Mouse (Mus musculus) cerebellum, adult 9-11 months (tissue): ENCODE data around the gene Hace1.
"Not testable (repeated sequence)": the region's sequence is repeated elsewhere in the genome, so short reads cannot be mapped to it uniquely, and the experiment has no call there.

Experiments used
- DNase-seq: peaks from one replicate; pipeline ENCODE4 v3.0.0; 2022

Gene Hace1

DNA sequence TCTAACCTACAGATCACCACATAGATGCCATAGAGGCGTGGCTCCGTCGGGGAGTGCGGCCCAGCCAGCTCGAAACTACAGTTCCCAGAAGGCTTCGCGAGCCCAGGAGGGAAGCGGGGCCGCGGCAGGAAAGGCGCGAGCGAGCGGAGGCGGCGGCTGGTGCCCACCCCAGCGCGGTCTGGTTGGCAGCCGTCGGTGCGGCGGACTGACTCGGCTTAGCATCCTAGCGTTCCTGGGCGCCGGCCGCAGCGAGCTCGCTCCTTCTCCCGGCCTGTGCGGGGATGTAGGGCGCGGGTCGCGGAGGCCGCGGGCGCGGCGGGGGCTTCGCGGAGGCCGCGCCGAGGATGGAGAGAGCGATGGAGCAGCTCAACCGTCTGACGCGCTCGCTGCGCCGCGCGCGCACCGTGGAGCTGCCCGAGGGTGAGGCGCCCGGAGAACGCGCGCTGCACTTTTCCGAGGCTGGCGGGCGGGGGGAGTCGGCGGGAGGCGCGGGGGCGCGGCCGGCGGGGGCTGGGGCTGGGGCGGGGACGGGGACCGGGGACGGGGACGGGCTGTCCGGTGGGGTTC lies at the start of gene Hace1:
TSS of gene Hace1 (plus strand) at position 99 of the 567 bp plus-strand sequence.
- DNase-seq = peak; percentile 88

DNA sequence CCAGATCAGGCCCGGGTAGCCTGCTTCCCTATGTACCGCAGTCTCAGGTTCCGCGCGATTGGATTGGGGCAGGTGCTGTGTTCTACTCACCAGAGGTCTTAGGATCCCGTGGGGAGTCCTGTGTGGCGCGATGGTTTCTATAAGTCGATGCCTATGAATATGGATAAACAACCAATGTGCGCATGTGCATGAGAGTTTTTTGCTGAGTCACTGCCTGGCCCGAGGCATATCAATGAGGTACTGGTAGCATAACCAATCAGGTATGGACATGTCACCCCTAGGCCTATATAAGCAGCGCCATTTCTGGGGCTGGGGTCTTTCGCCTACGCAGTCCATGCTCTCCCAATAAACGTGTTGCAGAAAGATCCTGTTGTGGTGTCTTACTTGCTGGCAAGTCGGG lies 40.3 kb upstream of the Hace1 start:
- DNase-seq = not testable (repeated sequence)

DNA sequence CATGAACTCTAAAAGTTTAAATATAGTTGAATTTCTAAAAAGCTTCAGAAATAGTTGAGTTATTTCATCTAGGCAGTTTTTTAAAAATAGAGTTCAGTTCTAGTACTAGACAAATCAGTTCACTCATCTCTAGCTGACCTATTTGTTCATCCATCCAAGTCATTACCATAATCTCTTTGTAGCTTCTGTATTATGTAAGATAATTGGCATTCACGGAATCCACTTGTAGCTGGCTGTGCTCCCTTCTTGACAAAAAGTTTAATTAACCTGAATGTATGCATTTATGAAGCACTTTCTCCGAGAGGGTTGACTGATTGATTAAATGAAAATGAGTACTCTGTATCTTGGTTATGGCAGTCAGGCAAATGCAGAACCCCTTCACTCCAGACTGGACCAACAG lies 34.9 kb upstream of the Hace1 start:
- DNase-seq = no peak

DNA sequence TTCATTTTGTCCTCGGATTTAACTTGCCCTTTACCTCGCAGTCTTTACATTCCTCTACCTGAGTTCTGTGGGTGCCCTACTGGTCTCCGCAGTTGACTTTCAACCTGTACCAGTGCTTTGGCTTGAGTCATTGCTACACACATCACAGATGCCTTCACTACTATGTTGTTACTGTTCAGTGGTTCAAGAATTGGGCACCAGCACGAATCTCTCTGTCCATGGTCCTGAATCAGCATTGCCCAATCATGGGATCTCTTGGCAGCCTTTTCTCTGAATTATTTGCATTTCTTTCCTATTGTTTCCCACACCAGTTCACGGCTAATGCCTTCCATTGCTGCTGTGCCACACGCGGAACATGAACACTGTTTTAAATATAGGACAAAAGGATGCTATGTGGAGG lies 30.8 kb upstream of the Hace1 start:
- no peak for DNase-seq

DNA sequence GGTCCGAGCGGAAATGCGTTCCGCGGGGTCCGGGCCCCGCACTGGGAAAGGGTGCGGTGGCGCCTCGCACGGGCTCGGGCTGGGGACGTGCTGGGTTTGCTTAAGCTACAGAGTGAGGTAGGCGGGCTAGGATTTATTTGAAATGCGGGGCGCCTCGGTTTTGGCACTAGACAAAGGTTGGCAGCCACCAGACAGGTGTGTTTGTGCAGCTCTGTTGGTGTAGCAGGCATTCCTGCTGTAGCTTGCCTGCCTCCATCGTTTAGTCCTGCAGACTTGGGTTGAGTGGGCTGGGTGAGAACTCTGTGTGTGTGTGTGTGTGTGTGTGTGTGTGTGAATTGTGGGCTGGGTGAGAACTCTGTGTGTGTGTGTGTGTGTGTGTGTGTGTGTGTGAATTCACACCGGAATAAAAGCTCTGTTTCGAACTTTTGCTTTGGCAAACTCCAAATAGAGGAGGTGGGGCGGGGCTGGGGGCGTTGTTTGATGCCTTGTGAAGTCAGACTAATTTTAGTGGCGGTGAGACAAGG lies 731 bp downstream of the Hace1 start:
- peak; percentile 70 for DNase-seq

DNA sequence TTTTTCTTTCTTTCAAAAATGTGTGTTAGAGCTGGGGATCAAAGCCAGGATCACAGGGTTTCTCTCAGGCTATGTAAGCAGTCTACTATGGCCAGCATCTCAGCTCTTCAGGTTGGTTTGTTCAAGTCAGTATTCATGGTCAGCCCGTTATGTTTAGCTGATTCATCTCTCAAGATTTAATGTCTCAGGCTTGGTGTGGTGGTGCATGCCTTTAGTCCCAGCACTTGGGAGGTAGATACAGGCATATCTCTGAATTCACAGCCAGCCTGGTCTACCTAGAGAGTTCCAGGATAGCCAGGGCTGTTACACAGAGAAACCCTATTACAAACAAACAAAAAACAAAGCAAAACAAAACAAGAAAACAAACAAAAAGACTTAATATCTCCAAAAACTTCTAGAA lies 5.7 kb downstream of the Hace1 start:
- no peak for DNase-seq

DNA sequence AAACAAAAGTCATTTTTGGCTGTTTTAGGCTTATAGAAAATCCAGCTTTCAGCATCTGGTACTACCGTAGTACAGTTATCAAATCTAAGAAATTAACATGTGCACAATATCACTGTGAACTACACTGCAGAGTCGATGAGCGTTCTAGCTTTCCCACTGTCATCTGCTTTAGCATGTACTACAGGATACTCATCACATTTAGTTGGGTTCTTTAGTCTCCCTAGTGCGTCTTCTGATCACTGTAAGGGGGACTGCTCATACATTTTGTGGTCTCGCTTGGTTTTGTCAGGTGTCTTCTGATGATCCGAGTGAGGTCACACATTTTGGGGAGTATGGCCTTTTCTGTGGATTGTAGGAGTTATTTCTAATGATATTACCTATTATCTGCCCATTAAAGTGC lies 6.2 kb downstream of the Hace1 start:
- DNase-seq = no peak

DNA sequence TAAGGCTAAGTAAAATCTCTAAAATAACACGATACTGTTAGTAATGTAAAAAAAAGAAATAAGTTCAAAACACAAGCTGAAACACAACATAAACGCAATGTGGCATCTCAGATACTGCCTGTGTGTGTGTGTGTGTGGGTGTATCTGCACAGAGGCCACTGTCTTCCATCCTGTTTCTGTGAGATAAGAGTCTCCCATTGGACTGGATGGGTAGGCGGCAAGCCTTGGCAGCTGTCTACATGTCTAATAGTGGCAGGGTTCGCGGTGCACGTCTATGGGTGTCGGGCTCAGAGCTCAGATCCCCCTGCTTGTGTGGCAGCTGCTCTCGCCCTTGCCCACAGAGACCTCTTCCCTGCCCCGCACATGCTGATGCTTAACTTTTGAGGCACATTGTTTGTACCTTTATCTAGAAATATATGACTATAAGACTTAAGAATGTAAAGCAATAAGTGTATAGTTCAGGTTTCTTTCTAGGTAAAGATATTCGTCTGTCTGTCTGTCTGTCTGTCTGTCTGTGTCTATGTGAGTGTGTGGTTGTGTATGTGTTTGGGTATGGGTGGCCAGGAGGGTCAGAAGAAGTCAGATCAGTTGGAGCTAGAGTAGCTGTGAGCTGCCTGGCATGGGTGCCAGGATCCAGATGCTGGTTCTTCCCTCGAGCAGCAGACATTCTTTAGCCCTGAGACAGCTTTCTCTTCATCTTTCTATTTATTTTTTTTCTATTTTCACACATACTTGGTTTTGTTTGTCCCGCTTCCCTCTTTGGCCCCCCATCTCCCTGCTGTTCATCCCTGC lies 6.9 kb downstream of the Hace1 start:
- DNase-seq = no peak

DNA sequence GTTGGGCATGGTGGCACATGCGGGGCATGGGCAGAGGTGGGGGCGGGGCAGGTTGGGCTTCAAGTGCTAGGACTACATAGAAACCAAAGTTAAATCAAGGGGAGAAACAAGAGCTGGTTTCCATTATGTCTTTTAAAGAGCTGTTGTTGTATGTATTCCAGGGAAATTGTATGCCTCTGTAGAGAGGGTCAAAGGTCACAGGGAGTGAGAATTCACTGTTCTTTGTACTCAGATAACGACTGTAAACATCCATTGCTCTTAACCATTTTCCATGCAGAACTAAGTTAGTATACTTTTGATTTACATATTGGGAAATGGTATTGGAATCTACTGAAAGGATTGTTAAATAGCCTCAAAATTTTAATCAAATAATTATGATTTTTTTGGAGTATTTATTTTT lies 28.2 kb downstream of the Hace1 start:
- DNase-seq = no peak

DNA sequence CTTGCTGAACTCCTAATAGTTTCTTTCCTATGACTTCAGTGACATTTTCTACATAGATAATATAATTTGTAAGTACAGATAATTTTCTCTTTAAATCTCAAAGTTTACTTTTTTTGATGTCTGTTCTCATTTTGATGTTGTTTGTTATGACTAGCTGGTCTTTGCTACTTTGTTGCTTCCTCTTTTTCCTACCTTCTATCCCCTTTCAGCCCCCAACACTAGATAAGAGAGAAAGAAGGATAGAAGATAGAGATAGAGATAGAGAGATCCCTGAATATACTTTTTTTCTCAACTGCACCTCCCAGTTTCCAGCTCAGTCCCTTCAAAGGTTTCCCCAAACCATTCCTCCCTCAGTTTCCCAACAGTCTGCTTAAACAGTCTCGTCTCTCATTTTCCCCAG lies 33.1 kb downstream of the Hace1 start:
- DNase-seq = no peak

DNA sequence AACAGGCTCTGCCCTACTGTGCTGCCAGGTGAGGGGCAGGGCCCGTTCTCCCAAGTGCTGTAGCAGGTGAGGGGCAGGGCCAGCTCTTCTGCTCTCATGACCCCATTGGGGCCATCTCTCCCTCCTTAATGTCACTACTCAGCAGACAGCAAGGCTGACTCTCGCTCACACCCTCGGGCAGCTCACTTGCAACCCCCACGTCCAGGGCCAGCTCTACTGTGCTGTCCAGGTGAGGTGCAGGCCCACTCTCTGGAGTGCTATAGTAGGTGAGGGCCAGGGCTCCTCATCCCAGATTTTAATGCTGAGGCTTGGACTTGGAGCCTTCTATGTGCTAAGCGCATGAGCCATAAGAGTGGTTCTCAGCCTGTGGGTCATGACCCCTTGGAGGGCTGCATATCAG lies 38.4 kb downstream of the Hace1 start:
- DNase-seq = no peak

DNA sequence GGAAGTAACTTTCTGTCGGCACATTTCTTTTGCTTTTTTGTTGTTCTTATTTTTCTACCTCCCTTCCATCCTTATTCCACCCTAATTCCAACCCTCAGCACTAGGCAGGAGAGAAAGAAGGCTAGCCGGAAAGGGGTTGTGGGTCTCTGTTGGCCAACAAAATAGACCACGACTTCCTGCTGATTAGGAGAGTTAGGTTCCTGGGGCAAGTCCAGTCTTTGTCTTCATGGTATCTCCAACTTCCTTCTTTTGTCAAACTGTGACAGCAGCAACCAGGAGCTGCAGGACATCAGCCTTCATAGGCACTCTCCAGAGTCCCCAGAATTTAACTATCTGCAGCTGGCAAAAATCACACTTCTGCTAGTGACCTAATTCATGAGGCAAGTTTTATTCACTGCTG lies 41.4 kb downstream of the Hace1 start:
- no peak for DNase-seq

DNA sequence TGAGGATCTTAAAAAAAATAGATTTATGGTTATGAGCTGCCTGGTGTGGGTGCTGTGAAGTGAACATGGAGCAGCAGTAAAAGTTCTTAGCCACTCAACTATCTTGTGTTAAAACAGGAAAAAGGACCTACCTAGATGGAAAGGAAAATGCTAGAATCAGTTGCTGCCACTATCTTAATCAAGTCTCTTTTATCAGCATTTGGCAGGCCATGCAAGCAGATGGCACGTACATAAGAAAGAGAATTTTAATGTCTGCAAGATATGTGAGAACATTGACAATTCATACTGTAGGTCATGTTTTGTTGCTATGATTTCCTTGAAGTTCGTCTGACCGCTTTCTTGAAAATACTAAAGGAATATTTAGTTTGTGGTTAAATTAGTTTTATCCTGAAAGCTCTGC lies 54.4 kb downstream of the Hace1 start:
- DNase-seq = no peak

DNA sequence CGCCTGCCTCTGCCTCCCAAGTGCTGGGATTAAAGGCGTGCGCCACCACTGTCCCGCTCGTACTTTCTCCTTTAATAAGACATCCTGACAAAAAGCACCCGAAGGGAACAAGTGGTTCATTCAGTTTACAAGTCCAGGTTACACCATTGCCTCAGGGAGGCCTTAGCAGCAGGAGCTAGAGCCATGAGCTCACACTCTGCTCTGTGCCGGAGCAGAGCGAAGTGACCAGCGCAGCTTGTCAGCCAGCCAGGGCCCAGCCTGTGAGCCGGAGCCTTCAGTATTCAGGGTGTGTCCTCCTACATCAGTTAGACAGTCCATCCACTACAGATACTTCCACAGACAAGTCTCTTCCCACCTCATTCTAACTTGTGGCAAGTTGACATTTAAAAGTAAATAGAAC lies 55.0 kb downstream of the Hace1 start:
- peak; percentile 10 for DNase-seq

DNA sequence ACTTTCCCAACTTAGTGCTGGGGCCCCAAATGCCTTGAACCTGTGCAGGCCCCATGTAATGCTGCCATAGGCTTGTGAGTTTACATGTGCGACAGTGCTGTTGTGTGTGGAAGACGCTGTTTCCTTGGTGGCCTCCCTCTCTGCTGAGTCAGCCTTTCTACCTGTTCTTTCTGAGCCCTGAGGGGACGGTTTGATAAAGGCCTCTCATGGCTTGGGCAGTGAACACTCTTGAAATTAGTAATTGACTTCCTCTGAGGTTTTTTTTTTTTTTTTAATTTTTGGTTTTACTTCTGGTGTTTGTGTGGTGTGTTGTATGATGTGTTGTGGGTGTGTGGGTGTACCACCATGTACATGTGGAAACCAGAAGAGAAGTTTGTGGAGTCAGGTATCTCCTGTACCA lies 57.6 kb downstream of the Hace1 start:
- no peak for DNase-seq

DNA sequence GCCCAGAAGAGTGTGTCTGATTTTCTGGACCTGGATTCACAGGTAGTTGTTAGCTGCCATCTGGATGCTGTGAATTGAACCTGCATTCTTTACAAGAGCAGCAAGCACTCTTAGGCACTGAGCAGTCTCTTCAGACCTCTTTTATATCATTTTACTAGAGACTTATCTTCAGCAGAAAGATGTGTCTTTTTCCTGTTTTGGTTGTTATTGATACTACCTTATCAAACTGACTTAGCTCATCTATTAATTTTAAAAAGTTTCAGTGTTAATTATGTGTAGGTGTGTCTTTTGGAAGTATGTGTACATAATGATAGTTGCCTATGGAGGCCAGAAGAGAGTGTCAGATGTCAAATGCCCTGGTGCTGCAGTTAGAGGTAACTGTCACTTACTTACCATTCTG lies 62.1 kb downstream of the Hace1 start:
- DNase-seq = no peak

DNA sequence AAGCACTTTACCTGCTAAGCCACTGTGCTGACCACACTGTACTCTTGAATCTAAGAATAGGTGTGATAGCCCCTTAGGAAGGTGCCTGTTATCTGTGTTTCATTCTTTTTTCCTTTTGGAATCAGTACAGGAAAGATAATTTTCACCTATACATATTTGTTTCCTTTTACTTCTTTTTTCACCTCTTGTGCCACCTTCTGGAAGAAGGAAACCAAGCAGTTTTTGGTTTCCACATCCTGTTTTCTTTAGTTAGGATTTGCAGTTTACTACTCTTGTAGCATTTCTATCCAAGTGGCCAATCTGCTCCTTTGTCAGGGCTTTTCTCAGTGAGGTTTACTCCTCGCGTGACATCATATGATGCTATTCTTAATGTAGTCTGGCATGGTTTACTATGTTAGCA lies 76.4 kb downstream of the Hace1 start:
- no peak for DNase-seq

DNA sequence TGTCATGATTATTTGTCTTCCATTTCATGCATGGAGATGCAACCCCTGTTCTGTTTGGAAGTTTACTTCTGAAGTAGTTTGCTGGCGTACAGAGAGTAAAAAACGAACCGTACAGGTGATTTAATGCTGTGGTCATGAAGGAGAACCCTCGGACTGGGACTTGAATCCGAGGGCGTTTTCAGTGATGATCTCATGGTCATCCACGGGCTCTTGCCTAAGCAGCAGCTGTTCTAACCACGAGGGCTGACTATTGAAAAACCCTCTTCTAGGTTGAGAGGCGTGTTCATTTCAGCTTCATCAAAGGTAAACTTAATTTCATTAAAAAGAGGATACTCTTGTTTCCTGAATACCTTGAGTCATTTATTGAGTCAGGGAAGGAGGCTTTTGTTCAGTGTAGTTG lies 84.4 kb downstream of the Hace1 start:
- no peak for DNase-seq

DNA sequence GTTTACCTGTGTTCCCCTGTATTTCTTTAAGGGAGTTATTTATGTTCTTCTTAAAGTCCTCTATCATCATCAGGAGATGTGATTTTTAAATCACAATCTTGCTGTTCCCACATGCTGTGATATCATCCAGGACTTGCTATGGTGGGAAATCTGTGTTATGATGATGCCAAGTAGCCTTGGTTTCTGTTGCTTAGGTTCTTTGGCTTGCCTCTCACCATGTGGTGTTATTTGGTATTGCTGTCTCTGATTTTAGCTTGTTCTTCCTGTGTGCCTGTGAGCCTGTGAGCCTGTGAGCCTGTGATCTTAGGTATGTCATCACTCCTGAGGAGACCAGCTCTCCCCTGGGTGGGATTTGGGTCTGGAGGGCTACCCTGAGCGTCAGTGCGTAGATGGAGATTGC lies 90.6 kb downstream of the Hace1 start:
- no peak for DNase-seq

DNA sequence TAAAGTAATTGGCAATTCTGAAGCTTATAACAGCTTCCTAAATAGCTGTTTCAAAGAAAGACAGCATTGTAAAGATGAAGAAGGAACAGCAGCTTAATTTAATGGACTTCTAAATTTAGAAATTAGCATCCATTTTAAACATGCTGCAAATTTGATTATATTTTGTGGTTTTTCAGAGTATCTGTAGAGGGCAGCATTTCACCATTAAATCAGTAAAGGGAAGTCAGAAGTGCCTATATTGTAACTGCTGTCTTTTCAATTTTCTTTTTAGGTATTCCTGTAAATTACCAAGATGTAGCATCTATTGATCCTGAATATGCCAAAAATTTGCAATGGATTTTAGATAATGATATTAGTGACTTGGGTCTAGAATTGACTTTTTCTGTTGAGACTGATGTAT lies 99.2 kb downstream of the Hace1 start:
- DNase-seq = no peak

DNA sequence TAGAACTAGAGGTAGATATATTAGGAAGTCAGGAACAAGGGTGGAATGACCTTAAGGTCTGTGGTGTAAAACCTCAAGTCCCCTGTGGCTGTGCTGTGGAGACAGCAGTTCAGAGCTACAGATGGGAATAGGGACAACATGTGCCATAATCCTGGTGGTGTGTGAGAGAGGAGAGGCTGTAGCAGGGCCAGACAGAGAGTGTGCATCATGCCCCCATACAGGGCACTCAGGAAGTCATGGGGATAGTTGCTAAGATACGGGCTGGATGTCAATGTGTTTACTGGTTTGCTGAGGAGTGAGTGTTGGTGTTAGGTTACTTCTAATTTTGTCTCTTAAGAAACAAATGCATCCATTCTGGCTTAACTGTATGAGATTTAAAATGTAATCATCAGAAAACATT lies 108.6 kb downstream of the Hace1 start:
- DNase-seq = no peak

DNA sequence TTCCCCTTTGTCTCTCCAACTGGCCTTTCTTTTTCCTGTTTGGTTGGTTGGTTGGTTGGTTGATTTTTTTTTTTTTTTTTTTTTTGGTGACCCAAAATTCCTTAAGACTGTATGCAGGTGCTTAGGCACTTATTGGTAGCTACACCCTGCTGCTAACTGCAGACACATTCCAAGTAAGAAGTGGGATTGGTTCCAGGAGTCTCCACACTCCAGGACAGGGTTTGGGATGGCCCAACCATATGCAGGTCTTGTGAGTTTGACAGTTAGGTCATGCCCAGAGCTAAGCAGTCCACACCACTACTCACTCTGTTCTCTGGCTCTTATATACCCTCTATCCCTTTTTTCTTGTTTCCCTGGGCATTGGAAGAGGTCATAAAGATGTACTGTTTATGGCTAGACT lies 117.3 kb downstream of the Hace1 start:
- DNase-seq = peak; percentile 51

DNA sequence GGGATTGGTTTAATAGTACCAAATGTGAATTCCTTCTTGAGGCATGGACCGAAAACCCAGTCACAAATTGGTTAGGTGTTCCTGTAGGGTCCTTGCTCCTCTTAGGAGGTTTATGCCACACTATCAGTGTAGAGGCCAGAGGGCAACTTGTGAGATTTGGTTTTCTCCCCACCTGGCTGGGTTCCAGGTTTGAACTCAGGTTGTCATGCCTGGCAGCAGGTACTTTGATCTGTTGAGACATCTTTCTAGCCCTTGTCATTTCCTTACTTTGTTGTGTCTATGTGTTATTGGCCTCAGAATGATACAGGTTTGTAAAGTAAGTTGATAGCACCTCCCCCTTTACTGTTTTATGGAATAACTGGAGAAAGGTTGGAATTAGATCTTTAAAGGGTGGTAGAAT lies 117.9 kb downstream of the Hace1 start:
- DNase-seq = peak; percentile 12

DNA sequence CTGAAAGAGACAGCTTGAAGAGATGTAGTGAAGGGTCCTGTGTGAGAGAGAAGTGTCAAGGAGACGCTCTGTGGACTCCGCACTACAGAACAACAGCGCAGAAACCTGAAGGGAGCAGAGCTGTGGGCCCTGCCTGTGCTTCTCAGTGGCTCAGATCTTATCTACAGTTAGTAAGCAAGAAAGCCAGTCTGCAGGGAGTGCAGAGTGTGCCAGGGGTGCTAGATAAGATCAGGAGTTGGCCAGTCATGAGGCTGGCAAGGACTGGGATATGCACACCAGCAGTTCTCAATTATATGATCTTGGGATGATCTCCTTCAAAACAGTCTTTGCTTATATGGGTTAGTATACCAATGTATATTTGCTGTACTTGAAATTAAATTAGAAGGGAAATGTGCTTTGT lies 121.3 kb downstream of the Hace1 start:
- DNase-seq = no peak

DNA sequence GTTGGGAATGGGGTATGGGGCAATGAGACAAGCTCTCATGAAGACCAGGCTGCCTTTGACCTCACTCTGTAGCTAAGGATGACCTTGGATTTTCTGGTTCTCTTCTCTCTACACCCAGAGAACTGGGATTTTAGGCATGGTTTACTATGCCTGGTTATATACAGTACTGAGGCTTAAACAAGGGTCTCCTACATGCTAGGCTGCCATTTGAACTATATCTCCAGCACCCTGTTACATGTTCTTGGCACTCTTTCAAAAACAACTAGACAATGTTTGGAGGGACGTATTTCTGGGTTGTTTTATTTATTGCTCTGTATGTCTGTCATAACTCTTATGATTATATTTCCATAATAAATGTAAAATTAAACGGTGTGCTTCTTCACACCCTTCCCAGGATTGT lies 129.2 kb downstream of the Hace1 start:
- DNase-seq = no peak
